Mouse (Mus musculus): ENCODE data around the gene Stmn1. TPM values are rescaled to one million over a fixed set of nuclear protein-coding genes. Genes with fewer than 3 reads are reported as not detected.
"Not testable (repeated sequence)": the region's sequence is repeated elsewhere in the genome, so short reads cannot be mapped to it uniquely, and the experiment has no call there.

Stmn1 gene
- polyA plus RNA-seq, 1 experiment from 2014 or later: 3,815 TPM

GRCm38 (mm10) chr4:134497223-134497622 lies 29.1 kb downstream of the Stmn1 start:
- DNase-seq (ENCODE audit: low spot score) (no peak), ATAC-seq (ENCODE audit: insufficient read depth, low FRiP score, low TSS enrichment) (no peak; the same call in 1 of the 2 replicates)
- Histone ChIP-seq H3K4me2 (ENCODE audit: low read depth) (peak overlapping the region; percentile 93), H3K4me3 (ENCODE audit: low read depth, low read length) (peak overlapping the region; percentile 46), H3K4me1 (ENCODE audit: control insufficient read depth, insufficient read depth, low read length) (0 out of 2 replicates have a peak, but pooled peaks cover 3% of the 10 kb centered on the region), H3K36me3 (ENCODE audit: control insufficient read depth, insufficient read depth, low read length) (no peaks in the 10 kb centered on the region), H3K27me3 (ENCODE audit: control insufficient read depth, insufficient read depth, low read length) (no peaks in the 10 kb centered on the region; the same call in 1 of the 2 replicates), H3K9ac (ENCODE audit: low read length) (peak overlapping the region; percentile 62), H3K27ac (ENCODE audit: low read depth, low read length) (no peak overlapping the region), H3K9me3 (ENCODE audit: control insufficient read depth, low read length) (no peaks in the 10 kb centered on the region)
- 10% methylated on average over 6 of the region's 6 CpGs for WGBS

DNA sequence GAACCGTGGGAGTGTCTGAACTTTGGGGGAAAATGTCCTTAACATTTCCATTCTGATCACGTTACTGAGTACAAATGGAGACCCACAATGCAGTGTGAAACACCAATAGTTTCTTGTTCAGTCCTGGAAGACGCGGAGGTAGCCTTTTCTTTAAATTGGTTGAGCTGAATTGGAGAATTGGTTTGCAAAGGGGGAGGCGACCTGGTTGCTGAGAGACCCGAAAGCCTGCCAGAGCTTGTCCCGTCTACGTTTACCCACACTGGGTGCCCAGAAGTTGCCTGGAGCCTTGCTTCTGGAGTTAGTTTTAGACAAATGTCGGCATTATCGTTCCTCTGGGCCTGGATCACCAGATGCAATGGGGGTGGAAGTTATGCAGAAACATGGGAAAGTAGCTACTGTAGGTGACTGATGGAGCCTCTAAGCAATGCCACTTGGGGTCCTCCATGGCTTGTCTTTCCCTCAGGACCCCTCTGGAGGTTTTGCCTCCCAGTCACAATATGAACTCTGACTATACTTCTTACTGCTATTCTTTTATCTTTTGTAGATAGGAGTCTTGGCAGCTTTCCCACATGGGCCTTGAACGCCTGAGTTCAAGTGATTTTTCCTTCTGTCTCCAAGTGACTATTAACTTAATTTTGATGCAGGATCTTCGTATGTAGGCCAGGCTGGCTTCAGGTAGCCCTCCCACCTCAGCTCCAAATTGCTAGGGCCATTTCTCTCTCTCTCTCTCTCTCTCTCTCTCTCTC lies 30.0 kb downstream of the Stmn1 start:
- 85% methylated on average over 12 of the region's 12 CpGs for WGBS
- H3K27me3 ChIP-seq (ENCODE audit: control insufficient read depth, insufficient read depth, low read length): no peaks in the 10 kb centered on the region; the same call in 1 of the 2 replicates
- no peaks in the 10 kb centered on the region for H3K36me3 ChIP-seq (ENCODE audit: control insufficient read depth, insufficient read depth, low read length)
- no peak overlapping the region for H3K4me2 ChIP-seq (ENCODE audit: low read depth)
- H3K4me3 ChIP-seq (ENCODE audit: low read depth, low read length): no peak overlapping the region
- ATAC-seq (ENCODE audit: insufficient read depth, low FRiP score, low TSS enrichment) (no peak), DNase-seq (ENCODE audit: low spot score) (no peak)
- H3K4me1 ChIP-seq (ENCODE audit: control insufficient read depth, insufficient read depth, low read length): 0 out of 2 replicates have a peak, but pooled peaks cover 3% of the 10 kb centered on the region
- H3K9ac ChIP-seq (ENCODE audit: low read length): no peak overlapping the region
- H3K9me3 ChIP-seq (ENCODE audit: control insufficient read depth, low read length): no peaks in the 10 kb centered on the region
- H3K27ac ChIP-seq (ENCODE audit: low read depth, low read length): no peak overlapping the region

GRCm38 (mm10) chr4:134498983-134499382 lies 30.9 kb downstream of the Stmn1 start:
- not testable (repeated sequence) for H3K4me3 ChIP-seq (ENCODE audit: low read depth, low read length); ATAC-seq (ENCODE audit: insufficient read depth, low FRiP score, low TSS enrichment); H3K4me1 ChIP-seq (ENCODE audit: control insufficient read depth, insufficient read depth, low read length); H3K36me3 ChIP-seq (ENCODE audit: control insufficient read depth, insufficient read depth, low read length); H3K27ac ChIP-seq (ENCODE audit: low read depth, low read length); DNase-seq (ENCODE audit: low spot score); H3K9ac ChIP-seq (ENCODE audit: low read length); H3K27me3 ChIP-seq (ENCODE audit: control insufficient read depth, insufficient read depth, low read length); H3K4me2 ChIP-seq (ENCODE audit: low read depth); H3K9me3 ChIP-seq (ENCODE audit: control insufficient read depth, low read length)
- WGBS: 91% methylated on average over 6 of the region's 6 CpGs

DNA sequence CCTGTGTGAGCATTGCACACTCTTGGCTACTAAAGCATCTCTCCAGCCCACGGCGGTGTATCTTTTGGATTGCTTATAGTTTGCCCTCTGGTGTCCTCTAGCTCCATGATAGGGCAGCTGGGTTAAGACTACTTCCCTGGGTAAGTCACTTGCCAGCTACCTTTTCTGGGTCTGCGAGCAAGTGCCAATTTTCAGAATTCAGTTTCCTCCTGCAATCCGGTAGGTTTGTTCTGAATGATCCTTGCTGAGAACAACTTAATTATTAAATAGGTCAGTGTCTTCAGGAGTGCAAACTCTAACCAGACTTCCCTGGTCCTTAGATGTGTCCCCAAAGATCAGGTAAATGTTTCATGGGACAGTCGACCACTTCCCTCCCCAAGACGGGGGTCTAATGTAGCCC lies 33.0 kb downstream of the Stmn1 start:
- ATAC-seq (ENCODE audit: insufficient read depth, low FRiP score, low TSS enrichment): no peak
- no peaks in the 10 kb centered on the region for H3K9me3 ChIP-seq (ENCODE audit: control insufficient read depth, low read length)

DNA sequence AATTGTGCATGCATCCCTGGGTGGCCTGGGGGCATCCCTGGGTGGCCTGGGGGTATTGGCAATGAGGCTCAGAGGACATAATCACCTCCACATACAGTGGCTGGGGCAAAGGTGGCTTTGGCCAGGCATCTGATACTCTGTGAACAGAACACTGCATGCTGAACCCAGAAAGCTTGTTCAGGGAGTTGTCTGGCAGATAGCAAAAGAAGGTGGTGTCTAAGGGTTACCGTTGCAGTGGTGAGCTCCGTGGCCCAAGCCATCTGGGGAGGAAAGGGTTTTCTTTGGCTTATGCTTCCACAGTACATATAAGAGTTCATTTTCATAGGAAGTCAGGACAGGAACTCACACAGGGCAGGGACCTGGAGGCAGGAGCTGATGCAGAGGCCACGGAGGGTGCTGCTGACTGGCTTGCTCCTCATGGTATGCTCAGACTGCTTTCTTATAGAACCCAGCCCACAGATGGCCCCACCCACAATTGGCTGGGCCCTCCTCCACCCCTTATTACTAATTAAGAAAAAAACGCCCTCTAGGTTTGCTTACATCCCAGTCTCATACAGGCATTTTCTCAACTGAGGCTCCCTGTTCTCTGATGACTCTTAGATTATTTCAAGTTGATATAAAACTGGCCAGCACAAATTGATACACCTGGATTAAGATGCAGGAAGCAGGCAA lies 35.7 kb downstream of the Stmn1 start:
- no peak for DNase-seq (ENCODE audit: low spot score)
- WGBS: 81% methylated on average over 4 of the region's 4 CpGs
- H3K9me3 ChIP-seq (ENCODE audit: control insufficient read depth, low read length): no peaks in the 10 kb centered on the region
- H3K27me3 ChIP-seq (ENCODE audit: control insufficient read depth, insufficient read depth, low read length): no peaks in the 10 kb centered on the region
- no peaks in the 10 kb centered on the region for H3K4me1 ChIP-seq (ENCODE audit: control insufficient read depth, insufficient read depth, low read length)
- no peak overlapping the region for H3K27ac ChIP-seq (ENCODE audit: low read depth, low read length)
- H3K4me3 ChIP-seq (ENCODE audit: low read depth, low read length): no peak overlapping the region
- no peak overlapping the region for H3K9ac ChIP-seq (ENCODE audit: low read length)
- no peaks in the 10 kb centered on the region for H3K36me3 ChIP-seq (ENCODE audit: control insufficient read depth, insufficient read depth, low read length)
- no peak overlapping the region for H3K4me2 ChIP-seq (ENCODE audit: low read depth)
- ATAC-seq (ENCODE audit: insufficient read depth, low FRiP score, low TSS enrichment): no peak

More for the DNA sequence above, 33.0 kb downstream of the Stmn1 start:
- Histone ChIP-seq H3K4me1 (ENCODE audit: control insufficient read depth, insufficient read depth, low read length) (0 out of 2 replicates have a peak, but pooled peaks cover 3% of the 10 kb centered on the region), H3K36me3 (ENCODE audit: control insufficient read depth, insufficient read depth, low read length) (no peaks in the 10 kb centered on the region), H3K27ac (ENCODE audit: low read depth, low read length) (no peak overlapping the region), H3K27me3 (ENCODE audit: control insufficient read depth, insufficient read depth, low read length) (no peaks in the 10 kb centered on the region; the same call in 1 of the 2 replicates), H3K4me3 (ENCODE audit: low read depth, low read length) (no peak overlapping the region), H3K9ac (ENCODE audit: low read length) (no peak overlapping the region), H3K4me2 (ENCODE audit: low read depth) (no peak overlapping the region)
- 92% methylated on average over 6 of the region's 6 CpGs for WGBS
- DNase-seq (ENCODE audit: low spot score): no peak

- Histone ChIP-seq H3K27ac (ENCODE audit: low read depth, low read length) (no peak overlapping the region), H3K4me2 (ENCODE audit: low read depth) (no peak overlapping the region), H3K4me3 (ENCODE audit: low read depth, low read length) (no peak overlapping the region), H3K9me3 (ENCODE audit: control insufficient read depth, low read length) (no peaks in the 10 kb centered on the region), H3K4me1 (ENCODE audit: control insufficient read depth, insufficient read depth, low read length) (no peaks in the 10 kb centered on the region), H3K9ac (ENCODE audit: low read length) (no peak overlapping the region), H3K27me3 (ENCODE audit: control insufficient read depth, insufficient read depth, low read length) (no peaks in the 10 kb centered on the region), H3K36me3 (ENCODE audit: control insufficient read depth, insufficient read depth, low read length) (no peaks in the 10 kb centered on the region)
- 93% methylated on average over 4 of the region's 4 CpGs for WGBS
- DNase-seq (ENCODE audit: low spot score) (no peak), ATAC-seq (ENCODE audit: insufficient read depth, low FRiP score, low TSS enrichment) (no peak)
Measured at GRCm38 (mm10) chr4:134505303-134505789, 37.2 kb downstream of the Stmn1 start.

DNA sequence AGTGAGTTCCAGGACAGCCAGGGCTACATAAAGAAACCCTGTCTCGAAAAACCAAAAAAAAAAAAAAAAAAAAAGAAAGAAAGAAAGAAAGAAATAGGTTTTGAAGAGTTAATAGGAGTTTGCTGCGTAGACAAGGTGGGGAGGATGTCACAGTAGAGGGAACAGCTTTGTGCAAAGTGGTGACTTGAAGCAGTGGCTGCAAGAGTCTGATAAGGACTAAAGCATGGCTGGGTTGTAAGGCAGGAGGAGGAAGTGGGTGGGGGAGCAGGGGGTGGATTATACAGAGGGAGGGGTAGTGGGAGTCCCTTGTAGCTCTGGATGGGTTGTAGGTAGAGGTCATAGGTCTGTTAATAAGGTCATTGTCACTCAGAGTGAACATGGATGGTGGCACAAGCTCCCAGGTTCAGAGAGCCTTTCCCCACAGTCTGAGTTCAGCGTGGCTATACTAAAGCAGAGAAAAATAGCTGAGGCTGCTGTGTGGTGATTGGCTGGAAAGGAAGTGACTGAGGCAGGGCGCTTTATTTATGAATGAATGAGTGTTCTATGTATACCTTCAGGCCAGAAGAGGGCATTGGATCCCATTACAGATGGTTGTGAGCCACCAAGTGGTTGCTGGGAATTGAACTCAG lies 38.0 kb downstream of the Stmn1 start:
- Histone ChIP-seq H3K4me1 (ENCODE audit: control insufficient read depth, insufficient read depth, low read length) (no peaks in the 10 kb centered on the region), H3K27ac (ENCODE audit: low read depth, low read length) (no peak overlapping the region)

DNA sequence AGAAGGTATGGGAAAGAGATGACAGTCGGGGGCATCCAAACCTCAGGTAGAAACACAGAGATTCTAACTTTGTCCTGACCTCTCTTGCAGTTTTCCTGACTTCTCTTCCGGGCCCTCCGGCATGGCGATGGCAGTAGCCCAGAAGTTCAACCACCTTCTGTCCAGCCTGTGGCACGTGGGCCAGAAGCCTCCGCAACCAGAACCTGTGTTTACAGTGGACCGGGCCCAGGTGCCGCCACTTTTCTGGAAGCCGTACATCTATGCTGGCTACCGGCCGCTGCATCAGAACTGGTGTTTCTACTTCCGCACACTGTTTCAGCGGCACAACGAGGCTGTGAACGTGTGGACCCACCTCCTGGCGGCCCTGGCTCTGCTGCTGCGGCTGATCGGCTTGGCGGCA lies 38.6 kb downstream of the Stmn1 start:
- Histone ChIP-seq H3K9me3 (ENCODE audit: control insufficient read depth, low read length) (no peaks in the 10 kb centered on the region), H3K4me2 (ENCODE audit: low read depth) (no peak overlapping the region), H3K27me3 (ENCODE audit: control insufficient read depth, insufficient read depth, low read length) (no peaks in the 10 kb centered on the region), H3K36me3 (ENCODE audit: control insufficient read depth, insufficient read depth, low read length) (no peaks in the 10 kb centered on the region), H3K27ac (ENCODE audit: low read depth, low read length) (no peak overlapping the region), H3K9ac (ENCODE audit: low read length) (no peak overlapping the region), H3K4me1 (ENCODE audit: control insufficient read depth, insufficient read depth, low read length) (peaks cover 3% of the 10 kb centered on the region), H3K4me3 (ENCODE audit: low read depth, low read length) (no peak overlapping the region)
- DNase-seq (ENCODE audit: low spot score): no peak
- 87% methylated on average over 19 of the region's 19 CpGs for WGBS
- ATAC-seq (ENCODE audit: insufficient read depth, low FRiP score, low TSS enrichment): no peak

More for the DNA sequence above, 38.0 kb downstream of the Stmn1 start:
- no peaks in the 10 kb centered on the region for H3K9me3 ChIP-seq (ENCODE audit: control insufficient read depth, low read length)
- ATAC-seq (ENCODE audit: insufficient read depth, low FRiP score, low TSS enrichment) (no peak), DNase-seq (ENCODE audit: low spot score) (no peak)
- 81% methylated on average over 3 of the region's 4 CpGs for WGBS
- no peaks in the 10 kb centered on the region for H3K36me3 ChIP-seq (ENCODE audit: control insufficient read depth, insufficient read depth, low read length)
- no peak overlapping the region for H3K4me3 ChIP-seq (ENCODE audit: low read depth, low read length)
- H3K9ac ChIP-seq (ENCODE audit: low read length): no peak overlapping the region
- H3K4me2 ChIP-seq (ENCODE audit: low read depth): no peak overlapping the region
- no peaks in the 10 kb centered on the region for H3K27me3 ChIP-seq (ENCODE audit: control insufficient read depth, insufficient read depth, low read length)
